ENCODE assay signal across 27 mouse cellular contexts in the genomic region with DNA sequence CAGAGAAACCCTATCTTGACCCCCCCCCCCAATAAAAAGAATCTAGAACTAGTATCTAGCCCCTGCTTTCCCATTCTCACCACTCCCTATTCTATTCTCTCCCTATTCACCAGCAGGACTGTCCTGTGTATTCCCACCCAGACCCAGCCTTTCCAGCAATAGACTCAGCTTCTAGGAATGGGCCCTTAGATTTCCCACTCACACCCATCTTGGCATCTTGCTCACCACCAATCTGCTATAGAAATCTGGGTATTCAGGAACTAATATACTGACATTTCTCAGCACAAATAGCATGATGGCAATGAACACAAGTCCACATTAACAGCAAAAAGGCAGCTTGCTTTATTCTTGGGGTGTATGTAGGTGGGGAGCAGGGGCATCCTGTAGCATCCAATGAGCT. TPM values are rescaled to one million over a fixed set of nuclear protein-coding genes. Genes with fewer than 3 reads are reported as not detected.
"Had no signal": no experiment of that assay in that cellular context is flagged by ENCODE, and none has a peak within 500 bp of the region (broad histone marks: within the 10 kb centered on the region; RNA-seq: fewer than 3 reads in every experiment).

No protein-coding gene starts in this region.

- H3K4me3 ChIP-seq: embryonic facial prominence, embryonic 12.5 days; embryonic facial prominence, embryonic 15.5 days; erythroblast, embryonic 14.5 days; forebrain, embryonic 10.5 days; forebrain, embryonic 12.5 days; forebrain, embryonic 13.5 days; forebrain, embryonic 15.5 days; gastrocnemius, adult 2 months; heart, adult 2 months; heart, embryonic 10.5 days had no signal

- H3K4me1 ChIP-seq: embryonic facial prominence, embryonic 12.5 days had no signal

- H3K27ac ChIP-seq: embryonic facial prominence, embryonic 15.5 days; forebrain, embryonic 10.5 days; forebrain, embryonic 13.5 days; forebrain, embryonic 15.5 days; gastrocnemius, adult 2 months; heart, adult 2 months; heart, embryonic 10.5 days had no signal

- H3K4me2 ChIP-seq: embryonic facial prominence, embryonic 12.5 days; embryonic facial prominence, embryonic 15.5 days; forebrain, embryonic 12.5 days; forebrain, embryonic 13.5 days; forebrain, embryonic 15.5 days had no signal

- DNase-seq: cerebellum, adult 8-10 months; cerebellum, adult 9-10 months; cerebellum, adult 9-11 months; cerebellum, postnatal 10 days; cerebellum, postnatal 14 days; cerebellum, postnatal 25 days; cerebellum, postnatal 36 days; embryo, embryonic 11 days; forebrain, postnatal 0 days; gastrocnemius, adult 2 months; gastrocnemius, postnatal 10 days; gastrocnemius, postnatal 14 days; gastrocnemius, postnatal 25 days; gastrocnemius, postnatal 36 days; heart, adult 18-20 months had no signal

- H3K9me3 ChIP-seq: embryonic facial prominence, embryonic 12.5 days; embryonic facial prominence, embryonic 15.5 days; forebrain, embryonic 10.5 days; forebrain, embryonic 12.5 days; forebrain, embryonic 13.5 days; forebrain, embryonic 15.5 days; heart, embryonic 10.5 days had no signal

- H3K36me3 ChIP-seq: embryonic facial prominence, embryonic 12.5 days had no signal

- H3K27me3 ChIP-seq: embryonic facial prominence, embryonic 12.5 days; embryonic facial prominence, embryonic 15.5 days; forebrain, embryonic 12.5 days; forebrain, embryonic 13.5 days; forebrain, embryonic 15.5 days had no signal

- H3K9ac ChIP-seq: embryonic facial prominence, embryonic 12.5 days; embryonic facial prominence, embryonic 15.5 days; forebrain, embryonic 12.5 days; forebrain, embryonic 13.5 days; forebrain, embryonic 15.5 days; forebrain, postnatal 0 days had no signal

- ATAC-seq: forebrain, embryonic 16.5 days had no signal

RNA-seq across cellular contexts. Expression of gene Srpk3, which starts 18.8 kb away (rescaled TPM):
- total RNA-seq: common myeloid progenitor, adult 5-6 weeks; granulocyte monocyte progenitor cell, adult 5-6 weeks had no signal
- polyA plus RNA-seq: erythroblast, embryonic 14.5 days had no signal

RNA-seq across cellular contexts. Expression of gene Pdzd4, which starts 31.7 kb away (rescaled TPM):
- polyA plus RNA-seq: erythroblast, embryonic 14.5 days had no signal

RNA-seq across cellular contexts. Expression of gene Plxnb3, which starts 36.1 kb away (rescaled TPM):
- total RNA-seq: common myeloid progenitor, adult 5-6 weeks had no signal
- polyA plus RNA-seq: erythroblast, embryonic 14.5 days; forebrain, embryonic 10.5 days had no signal
